Mouse (Mus musculus): ENCODE measurements around the gene Gm21778. TPM values are rescaled to one million over a fixed set of nuclear protein-coding genes. Genes with fewer than 3 reads are reported as not detected.
"Not testable (repeated sequence)": the region's sequence is repeated elsewhere in the genome, so short reads cannot be mapped to it uniquely, and the experiment has no call there.

Gene Gm21778
- not detected for total RNA-seq (2022)

GRCm38 (mm10) chrY:5942160-5942559 is at the start of gene Gm21778:
Gm21778 (plus strand) TSS chrY:5942460.
- DNase-seq, result not testable (repeated sequence)

Other genes with a start within 250 kb of the Gm21778 start
- gene Gm20914, start 216.5 kb upstream of the Gm21778 start, total RNA-seq (2022), result not detected
- gene Gm28171, start 149.1 kb upstream of the Gm21778 start, total RNA-seq (2022), result not detected

Data from adrenal gland, adult 8-10 months (tissue).